Mouse (Mus musculus) heart, postnatal 36 days (tissue): ENCODE data around the gene Ddx42. TPM values are rescaled to one million over a fixed set of nuclear protein-coding genes. Genes with fewer than 3 reads are reported as not detected.
"Not testable (repeated sequence)": the region's sequence is repeated elsewhere in the genome, so short reads cannot be mapped to it uniquely, and the experiment has no call there.

ENCODE experiments used
- DNase-seq, 2 experiments: peaks; one replicate each; pipeline ENCODE4 v3.0.0; 2021 to 2022
- intact Hi-C: fragments of 180-260 bp; cut with DNase I; formaldehyde crosslinking; loops from one replicate; pipeline ENCODE4 v1.15.1; 2025
- total RNA-seq, 2 experiments: library from RNA; stranded (reverse); gene quantifications; 2 replicates each; pipeline ENCODE4 v1.2.3; 2021

Ddx42 gene
- total RNA-seq, 2 experiments from 2014 or later, result 26.5 to 28.7 TPM

GRCm38 (mm10) chr11:106199997-106200396 lies 16.7 kb upstream of the Ddx42 start:
- intact Hi-C loops, DNase-seq: not testable (repeated sequence)

GRCm38 (mm10) chr11:106200756-106201155 lies 16.0 kb upstream of the Ddx42 start:
- DNase-seq, result no peak
- intact Hi-C loops, result no loop called here

DNA sequence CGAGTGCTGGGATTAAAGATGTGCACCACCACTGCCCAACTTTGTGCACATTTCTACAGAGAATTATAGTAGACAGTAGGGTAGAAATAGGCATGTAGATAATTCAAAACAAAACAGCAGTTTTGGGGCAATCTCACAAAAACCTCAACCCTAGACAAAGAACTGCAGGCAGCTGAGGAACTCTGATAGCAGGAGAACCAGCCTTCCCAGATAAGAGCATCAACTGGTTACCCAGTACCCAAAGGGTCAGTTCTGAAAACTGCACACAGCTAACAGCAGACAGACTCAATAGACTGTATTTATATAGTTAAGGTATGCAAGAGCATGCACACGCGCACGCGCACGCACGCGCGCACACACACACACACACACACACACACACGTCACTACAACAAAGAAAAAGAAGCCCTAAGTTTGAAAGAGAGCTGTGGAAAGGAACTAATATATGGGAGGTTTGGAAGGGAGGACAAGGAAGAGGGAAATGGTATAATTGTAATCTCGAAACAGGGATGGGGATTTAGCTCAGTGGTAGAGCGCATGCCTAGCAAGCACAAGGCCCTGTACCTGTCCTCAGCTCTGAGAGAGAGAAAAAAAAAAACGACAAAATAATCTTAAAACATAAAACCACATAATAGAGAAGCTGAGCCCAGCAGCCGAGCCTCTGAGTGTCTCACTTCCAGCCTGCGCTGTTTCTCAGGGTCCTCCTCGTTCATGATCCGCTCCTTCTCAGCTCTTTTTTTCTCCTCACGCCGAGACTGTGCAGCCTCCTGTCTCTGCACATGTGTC lies 15.2 kb upstream of the Ddx42 start:
- no peak for DNase-seq
- intact Hi-C loops, result no loop called here

DNA sequence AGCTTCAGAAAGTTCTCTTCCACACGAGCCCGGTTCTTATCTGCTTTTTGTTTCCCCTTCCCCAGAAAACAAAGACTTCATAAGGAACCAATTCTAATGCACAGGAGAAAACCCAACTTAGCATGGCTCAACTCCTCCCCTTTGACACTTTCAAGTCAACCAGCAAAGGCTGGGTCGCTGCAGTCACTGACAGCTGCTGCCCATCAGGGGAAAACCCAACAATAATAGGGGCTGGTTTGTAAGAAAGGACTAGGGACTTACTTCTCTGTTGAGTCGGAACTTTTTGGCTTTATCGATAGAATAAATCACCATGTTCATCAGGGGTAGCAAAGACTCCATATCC lies 14.6 kb upstream of the Ddx42 start, which contains the start of gene Strada:
Gene Strada, minus strand, starts transcription at position 46 of the 343 bp plus-strand sequence.
- intact Hi-C loops, result no loop called here
- DNase-seq, result no peak

DNA sequence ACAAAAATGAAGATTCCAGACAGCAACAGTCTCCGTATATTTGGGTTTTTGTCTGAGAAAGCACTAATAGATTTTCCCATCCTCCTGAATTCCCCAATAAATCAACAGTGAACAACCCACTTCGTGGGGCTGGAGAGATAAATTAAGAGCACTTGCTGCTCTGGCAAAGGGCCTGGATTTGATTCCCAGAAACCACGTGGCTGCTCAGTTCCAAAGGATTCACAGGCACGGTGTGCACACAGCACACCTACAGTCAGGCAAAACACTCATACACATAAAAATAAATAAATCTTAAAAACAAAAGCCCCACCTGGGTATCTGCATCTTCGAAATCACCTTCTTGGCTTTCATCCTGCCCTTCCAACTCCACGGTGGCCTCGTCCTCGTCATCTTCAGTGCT lies 4.0 kb upstream of the Ddx42 start:
- DNase-seq, result peak; percentile 22
- intact Hi-C loops, result no loop called here

GRCm38 (mm10) chr11:106214856-106215255 lies 1.9 kb upstream of the Ddx42 start:
- intact Hi-C loops, result no loop called here
- no peak for DNase-seq

DNA sequence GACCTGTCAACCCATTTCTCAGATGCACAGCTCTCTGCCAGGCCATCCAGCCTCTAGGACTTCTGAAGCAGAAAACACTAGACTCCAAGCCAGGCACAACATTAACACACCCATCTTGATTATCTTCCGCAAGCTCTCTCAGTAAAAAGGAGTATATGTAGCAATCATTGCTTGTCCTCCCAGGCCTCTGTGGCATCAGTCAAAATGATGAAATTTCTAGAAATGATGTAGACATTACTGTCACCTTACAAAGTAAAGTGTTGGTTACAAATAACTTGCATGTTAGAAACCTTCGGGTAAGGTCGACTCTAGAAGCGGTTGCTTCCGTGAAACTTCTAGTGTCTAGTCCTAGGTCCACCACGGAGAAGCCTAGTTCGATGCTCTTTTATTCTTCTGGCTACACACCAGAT lies 1.3 kb upstream of the Ddx42 start:
- no peak for DNase-seq
- intact Hi-C loops, result no loop called here

- DNase-seq, result peak; percentile 89 to 92
- intact Hi-C loops, result loop anchor here (2.0 kb wide), 2 partner anchors 35 to 57 kb away; partner anchors contain the start of gene Smarcd2
Observed at GRCm38 (mm10) chr11:106215927-106216729, 598 bp upstream of the Ddx42 start, which contains the start of gene Ccdc47. Gene Ccdc47, minus strand, starts transcription at chr11:106216344.

DNA sequence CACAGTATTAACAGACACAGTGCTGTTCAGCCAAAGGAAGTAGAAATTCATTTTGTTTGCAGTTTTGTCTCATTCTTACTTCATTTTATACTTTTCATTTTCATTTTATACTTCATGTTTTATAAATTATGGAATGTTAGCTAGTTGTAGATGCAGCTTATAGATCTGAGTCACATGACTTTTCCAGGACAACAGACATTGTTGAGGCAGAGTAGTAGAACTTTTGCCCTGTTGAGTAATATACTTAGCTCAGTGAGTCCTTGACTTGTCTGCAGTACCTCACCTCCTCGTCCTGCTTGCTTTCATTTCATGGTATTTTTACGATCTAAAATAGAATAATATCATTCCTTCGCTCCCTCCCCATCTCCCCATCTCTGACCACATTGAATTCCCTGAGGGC lies 3.9 kb downstream of the Ddx42 start:
- intact Hi-C loops, result no loop called here
- DNase-seq, result no peak

- DNase-seq, intact Hi-C loops: not testable (repeated sequence)
Observed at GRCm38 (mm10) chr11:106233978-106234377, 17.3 kb downstream of the Ddx42 start.

GRCm38 (mm10) chr11:106246834-106247233 lies 30.1 kb downstream of the Ddx42 start:
- DNase-seq, result no peak
- intact Hi-C loops, result no loop called here

DNA sequence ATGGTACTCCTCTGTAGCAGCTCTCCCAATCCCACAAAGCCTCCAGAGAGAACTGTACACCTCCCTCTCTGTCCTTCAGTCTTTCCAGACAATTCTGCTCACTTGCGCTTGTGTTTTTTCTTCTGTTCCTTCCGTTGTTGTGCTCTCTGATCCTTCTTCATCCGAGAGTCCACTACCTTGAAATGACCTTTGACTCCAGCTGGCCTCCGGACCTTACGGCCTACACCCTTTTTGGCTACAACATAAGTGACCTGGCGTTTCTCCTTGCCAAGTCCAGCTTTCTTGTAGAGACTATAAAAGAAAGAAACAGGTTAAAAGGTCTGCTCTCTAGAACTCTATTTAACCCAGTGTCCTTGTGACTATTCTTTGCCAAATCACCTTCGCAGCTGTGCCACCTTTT lies 32.6 kb downstream of the Ddx42 start:
- intact Hi-C loops, result no loop called here
- DNase-seq, result no peak

GRCm38 (mm10) chr11:106254767-106255166 lies 38.0 kb downstream of the Ddx42 start:
- intact Hi-C loops, result no loop called here

DNA sequence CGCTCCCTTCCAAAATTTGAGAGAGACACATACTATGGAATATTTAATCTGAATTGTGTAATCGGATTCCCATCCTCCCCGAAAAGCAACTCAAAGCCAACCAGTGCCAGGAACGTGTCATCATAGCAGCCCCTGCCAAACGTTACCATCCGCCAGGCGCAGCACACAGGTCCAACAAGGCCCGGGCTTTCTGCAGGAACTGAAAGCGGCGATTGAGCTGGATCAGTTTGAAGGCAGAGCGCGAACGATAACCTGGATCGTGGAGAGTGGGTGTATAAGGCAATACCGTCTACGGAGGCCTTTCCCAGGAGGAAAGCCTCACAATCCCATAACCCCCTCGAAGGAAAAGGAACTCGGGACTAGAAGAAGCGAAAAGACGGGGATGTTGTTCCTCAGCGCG lies 38.4 kb downstream of the Ddx42 start:
- DNase-seq, result no peak
- intact Hi-C loops, result no loop called here

More at GRCm38 (mm10) chr11:106254767-106255166, 38.0 kb downstream of the Ddx42 start:
- no peak for DNase-seq

DNA sequence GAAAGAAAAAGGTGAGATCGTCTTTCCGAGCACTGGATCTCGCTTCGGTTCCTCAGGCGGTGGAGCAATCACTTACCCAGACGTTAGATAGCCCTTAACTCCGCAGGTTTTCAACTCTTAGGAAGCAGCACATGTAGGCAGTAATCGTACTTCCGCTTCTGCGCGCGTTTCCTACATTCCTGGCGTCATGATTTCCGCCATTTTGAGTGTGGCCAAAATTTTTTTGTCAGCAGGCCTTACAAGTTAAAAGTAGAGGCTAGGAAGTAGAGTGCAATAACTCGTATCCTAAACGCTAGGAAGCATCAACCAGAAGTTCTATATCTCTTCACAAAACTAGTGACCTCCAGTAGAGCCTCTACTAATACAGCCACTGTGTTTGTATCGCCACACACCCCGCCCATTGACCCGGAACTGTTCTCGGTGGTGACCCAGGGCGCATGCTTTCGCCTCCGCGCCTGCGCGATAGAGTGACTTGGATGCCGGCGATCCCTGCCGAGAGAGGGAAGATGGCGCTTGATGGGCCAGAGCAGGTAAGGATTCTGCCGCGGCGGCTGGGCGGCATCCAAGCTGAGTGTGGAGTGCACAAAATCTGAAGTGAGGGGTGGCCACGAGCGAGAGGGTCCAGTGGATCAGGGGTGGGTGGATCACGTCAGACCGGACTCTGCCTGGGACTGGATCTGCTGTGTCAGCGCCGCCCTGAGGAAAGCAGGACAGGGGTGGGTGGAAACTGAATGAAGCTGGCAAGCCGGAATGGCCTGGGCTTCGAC lies 39.1 kb downstream of the Ddx42 start, which contains the start of the genes Ftsj3 and Psmc5:
Gene Ftsj3, minus strand, starts transcription at position 395 of the 767 bp plus-strand sequence.
Gene Psmc5, plus strand, starts transcription at position 470 of the 767 bp plus-strand sequence.
- intact Hi-C loops, result loop anchor here (1.0 kb wide), 1 partner anchor 16 kb away; the partner anchor contains the start of gene Smarcd2

GRCm38 (mm10) chr11:106256775-106257174 lies 40.0 kb downstream of the Ddx42 start:
- DNase-seq, result no peak
- intact Hi-C loops, result loop anchor here (1.0 kb wide), 1 partner anchor 16 kb away; the partner anchor contains the start of gene Smarcd2

More for the DNA sequence above, 39.1 kb downstream of the Ddx42 start, which contains the start of the genes Ftsj3 and Psmc5:
- peak; percentile 99 for DNase-seq

- no peak for DNase-seq
- intact Hi-C loops, result no loop called here
Observed at GRCm38 (mm10) chr11:106260826-106261450, 44.2 kb downstream of the Ddx42 start.

GRCm38 (mm10) chr11:106263963-106264362 lies 47.2 kb downstream of the Ddx42 start:
- DNase-seq, result no peak
- intact Hi-C loops, result no loop called here

GRCm38 (mm10) chr11:106264988-106265387 lies 48.3 kb downstream of the Ddx42 start:
- no peak for DNase-seq
- intact Hi-C loops, result no loop called here

GRCm38 (mm10) chr11:106265570-106265969 lies 48.8 kb downstream of the Ddx42 start:
- intact Hi-C loops, result no loop called here
- DNase-seq, result no peak
